Mouse (Mus musculus) gastrocnemius, adult 8-10 months (tissue): Measurements from ENCODE around the gene Elovl5. TPM values are rescaled to one million over a fixed set of nuclear protein-coding genes. Genes with fewer than 3 reads are reported as not detected.
A peak's percentile ranks its signal among the peaks of the same experiment; 100 is the strongest.

ENCODE experiments used
- DNase-seq, 2 experiments: peaks; one replicate each; pipeline ENCODE4 v3.0.0; 2022; ENCODE audit warnings: low spot score in 2 of 2
- total RNA-seq, 4 experiments: library from RNA; stranded (reverse); gene quantifications; 2 replicates each; pipeline ENCODE4 v1.2.4; 2022

Gene Elovl5
- total RNA-seq, 4 experiments from 2014 or later, result 5.3 to 6.6 (median 5.7) TPM

- no peak for DNase-seq
Observed at GRCm38 (mm10) chr9:77927431-77927830, 10.3 kb downstream of the Elovl5 start.

GRCm38 (mm10) chr9:77928769-77929168 is 11.6 kb downstream of the Elovl5 start:
- no peak for DNase-seq

GRCm38 (mm10) chr9:77929296-77929695 is 12.1 kb downstream of the Elovl5 start:
- no peak for DNase-seq

DNA sequence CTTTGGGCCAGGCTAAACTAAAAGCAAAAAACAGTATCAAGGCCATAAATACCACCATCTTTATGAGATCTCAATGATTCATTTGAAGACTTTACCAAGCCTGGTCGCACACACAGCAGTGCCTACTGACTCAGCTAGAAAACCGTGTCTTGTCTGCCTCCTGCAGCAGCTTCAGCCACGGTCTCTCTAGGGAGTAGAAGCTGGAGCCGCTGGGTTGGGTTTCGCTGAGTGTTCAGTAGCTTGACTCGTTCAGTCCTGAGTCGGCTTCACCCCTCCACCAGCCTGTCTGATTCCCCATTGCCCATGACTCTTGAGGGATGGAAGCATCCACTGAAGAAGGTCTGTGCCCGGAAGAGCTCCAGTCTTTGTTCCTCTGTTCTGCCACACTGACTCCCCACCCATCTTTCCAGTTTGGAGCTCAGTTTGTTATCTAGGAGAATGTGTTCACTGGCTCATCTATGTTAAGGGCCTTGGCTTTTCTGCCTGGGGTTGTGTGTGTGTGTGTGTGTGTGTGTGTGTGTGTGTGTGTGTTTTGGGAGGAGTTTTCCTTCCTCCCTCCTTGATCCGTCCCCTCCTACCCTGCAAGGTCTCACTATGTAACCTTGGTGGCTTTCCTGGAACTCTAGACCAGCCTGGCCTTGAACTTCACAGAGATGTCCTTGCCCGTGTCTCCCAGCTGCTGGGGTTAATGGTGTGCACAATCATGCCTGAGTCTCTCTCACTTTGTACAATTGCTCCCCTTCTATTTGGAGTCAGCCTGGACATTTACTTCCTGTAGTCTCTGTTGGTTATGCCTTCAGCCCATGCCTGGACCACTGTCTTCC is 13.1 kb downstream of the Elovl5 start:
- no peak for DNase-seq

DNA sequence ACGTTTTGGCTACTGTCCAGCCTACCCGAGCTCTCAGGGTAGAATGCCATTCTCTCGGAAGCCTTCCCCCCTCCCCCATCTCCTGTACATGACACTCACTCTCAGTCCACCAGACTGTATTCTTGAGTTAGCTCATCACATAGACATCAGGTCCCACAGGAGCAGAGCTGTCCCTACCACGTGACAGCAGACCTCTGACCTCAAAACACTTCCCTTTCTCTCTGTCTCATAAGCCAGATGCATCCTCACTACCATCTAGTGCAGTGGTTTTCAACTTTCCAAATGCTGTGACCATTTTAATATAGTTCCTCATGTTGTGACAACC is 13.7 kb downstream of the Elovl5 start:
- no peak for DNase-seq

DNA sequence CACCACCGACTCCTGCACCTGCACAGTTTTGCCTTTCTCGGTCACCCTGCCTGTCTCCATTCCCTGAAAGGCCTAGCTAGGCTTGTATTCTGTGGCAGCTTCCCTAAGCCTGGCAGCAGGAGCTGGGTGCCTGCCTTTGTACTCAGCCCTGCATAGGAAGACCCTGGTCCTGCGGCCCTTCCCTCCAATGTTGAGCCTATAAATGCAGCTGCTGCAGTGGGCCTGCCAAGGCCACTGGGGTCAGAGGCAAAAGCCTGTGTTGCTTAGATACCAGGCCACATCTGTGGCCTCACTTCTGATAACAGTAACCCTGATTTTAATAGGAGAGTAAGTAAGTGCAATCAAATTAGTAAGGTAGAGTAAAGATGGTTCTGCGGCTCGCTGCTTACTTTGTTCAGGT is 14.6 kb downstream of the Elovl5 start:
- no peak for DNase-seq

- no peak for DNase-seq
Observed at GRCm38 (mm10) chr9:77935818-77936611, 18.9 kb downstream of the Elovl5 start.

DNA sequence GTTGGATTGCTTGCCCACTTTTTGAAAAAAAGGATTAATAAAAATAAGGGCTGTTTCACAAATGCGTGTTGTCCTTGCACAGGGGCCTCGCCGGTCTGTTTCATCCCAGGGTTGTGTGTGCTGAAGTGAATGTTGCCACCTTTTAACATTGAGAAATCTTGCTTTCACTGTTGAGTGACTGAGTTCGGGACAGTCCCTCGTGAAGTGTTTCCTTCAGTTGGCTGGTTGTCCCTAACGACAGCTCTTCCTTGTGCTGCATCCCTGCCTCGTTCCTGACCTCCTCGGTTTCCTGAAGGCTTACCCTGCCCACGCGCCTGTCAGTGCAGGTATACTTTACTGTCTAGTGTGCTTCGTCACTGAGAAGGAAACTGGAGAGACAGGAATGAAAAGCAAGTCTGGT is 20.7 kb downstream of the Elovl5 start:
- no peak for DNase-seq

DNA sequence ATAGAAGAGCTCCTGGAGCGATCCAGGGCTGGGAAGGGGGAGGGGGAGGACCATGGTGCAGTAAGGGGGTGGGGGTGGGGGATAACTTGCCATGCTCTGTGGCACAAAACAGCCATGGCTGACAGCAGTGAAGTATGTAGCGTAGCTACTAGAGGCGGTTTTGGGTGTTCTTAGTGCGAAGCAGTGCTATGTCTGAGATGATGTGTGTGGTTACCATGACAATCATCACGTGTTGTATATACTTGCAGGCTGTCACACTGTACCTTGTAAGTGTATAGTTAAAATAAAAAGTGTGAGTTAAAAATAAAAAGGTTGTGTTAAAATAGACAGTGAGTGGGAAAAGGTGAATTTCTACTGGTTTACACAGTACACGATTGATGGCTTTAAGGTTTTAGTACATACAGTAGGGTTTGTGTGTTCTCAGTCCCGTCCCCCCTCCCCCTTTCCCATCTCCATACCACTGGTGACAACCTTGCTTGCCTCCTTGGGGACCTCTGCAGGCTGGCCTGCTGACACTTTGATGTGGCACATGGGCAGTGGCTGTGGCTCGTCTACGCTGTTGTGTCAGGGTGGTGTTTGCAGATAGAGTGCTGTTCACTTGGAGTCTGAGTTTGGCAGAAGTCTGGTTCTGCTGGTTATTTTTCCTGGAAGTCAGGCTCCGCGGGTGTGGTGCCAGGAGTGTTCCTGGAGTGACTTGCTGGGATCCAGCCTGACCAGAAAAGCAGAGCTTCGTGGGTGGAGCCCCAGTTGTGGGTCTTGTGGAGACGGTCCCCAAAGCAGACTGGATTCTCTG is 21.8 kb downstream of the Elovl5 start:
- DNase-seq, result peak in 1 of 2 experiments; percentile 19

GRCm38 (mm10) chr9:77939554-77939920 is 22.4 kb downstream of the Elovl5 start:
- no peak for DNase-seq

DNA sequence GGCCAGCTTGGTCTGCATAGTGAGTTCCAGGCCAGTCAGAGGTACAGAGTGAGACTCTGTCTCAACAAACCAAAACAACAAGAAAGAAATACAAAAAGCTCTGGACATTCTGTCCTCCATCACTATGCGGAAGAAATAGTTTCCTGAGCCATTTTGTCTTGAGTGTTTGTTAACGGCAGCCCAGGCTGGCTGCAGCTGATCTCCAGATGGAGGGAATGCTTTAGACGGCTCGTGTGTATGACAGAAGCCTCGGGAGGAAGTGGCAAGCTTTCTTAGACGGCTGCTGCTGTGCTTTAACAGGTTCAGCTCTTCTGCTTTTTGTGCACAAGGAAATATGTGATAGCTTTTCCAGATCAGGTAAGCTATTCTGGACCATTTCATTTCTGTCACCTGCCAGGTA is 23.9 kb downstream of the Elovl5 start:
- no peak for DNase-seq

DNA sequence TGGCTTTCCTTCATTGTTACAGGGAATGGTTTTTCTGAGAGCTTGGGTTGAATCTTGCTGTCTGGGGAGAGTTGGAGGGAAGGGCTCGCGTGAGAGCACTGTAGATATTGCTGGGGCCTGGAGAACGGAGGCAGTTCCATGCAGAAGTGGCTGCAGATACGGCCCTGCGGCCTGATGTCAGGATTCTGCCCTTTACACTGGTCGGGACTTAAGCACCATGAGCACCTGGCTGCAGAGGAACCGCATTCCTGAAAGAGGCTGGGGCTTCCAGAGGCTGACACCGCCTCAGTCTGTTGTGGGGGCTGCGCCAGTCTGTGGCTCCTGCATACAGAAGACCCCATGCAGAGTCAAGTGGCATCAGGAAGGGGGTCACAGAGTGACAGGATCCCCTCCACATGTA is 24.7 kb downstream of the Elovl5 start:
- DNase-seq, result no peak

GRCm38 (mm10) chr9:77942411-77942810 is 25.2 kb downstream of the Elovl5 start:
- DNase-seq, result no peak

DNA sequence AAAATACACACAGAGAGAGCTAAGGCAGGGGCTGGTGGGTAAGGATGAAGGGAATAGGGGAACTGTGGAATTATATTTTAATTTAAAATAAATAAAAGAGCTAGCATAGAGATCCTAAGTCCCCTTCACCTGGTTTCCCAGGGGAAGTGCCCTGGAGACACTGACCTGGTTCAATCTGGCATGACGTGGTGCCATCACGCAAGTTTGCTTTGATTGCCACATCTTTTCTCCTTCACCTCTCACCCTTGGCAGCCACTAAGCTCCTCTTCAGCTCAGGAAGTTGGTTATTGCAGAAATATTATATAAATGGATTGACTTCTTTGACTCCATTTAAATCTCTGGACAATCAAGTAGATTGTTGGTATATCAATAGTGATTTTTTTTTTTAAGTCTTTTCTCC is 26.2 kb downstream of the Elovl5 start:
- DNase-seq, result no peak

DNA sequence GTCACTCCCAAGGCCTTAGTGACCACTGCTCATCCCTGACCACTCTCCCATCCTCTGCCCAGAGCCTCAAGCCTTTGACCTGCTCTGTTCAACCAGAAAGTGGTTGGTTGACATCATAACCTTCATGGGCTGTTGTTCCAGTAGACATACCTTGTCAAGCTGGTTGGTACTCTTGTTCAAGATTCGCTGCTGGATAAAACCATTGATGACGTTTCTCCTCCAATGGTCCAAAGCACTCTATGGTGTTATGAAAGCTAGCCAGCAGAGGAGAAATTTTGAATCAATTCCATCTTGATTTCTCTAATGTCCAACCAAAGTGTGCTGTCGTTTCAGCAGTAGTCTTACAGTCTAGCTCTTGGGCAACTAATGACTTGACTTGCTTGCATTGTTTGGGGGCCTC is 27.0 kb downstream of the Elovl5 start:
- DNase-seq, result no peak

- DNase-seq, result no peak
Observed at GRCm38 (mm10) chr9:77945792-77946666, 28.9 kb downstream of the Elovl5 start.

DNA sequence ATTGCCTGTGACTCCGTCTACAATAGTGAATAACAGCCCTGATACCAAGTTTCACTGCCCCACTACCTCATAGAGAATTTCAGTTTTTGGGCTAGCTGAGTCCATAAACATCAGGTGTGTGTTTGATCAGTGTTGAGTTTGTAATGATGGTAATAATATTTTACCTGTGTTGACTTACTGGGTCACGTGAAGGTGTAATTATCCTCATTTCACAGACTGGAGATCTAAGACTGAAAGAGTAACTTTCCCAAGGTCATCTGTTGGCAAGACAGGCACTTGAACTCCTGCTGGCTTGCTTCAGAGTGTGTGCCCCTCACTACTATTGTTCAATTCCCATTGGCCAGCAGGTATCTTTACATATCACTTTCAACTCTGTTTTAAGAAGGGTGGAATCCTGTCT is 31.1 kb downstream of the Elovl5 start:
- DNase-seq, result no peak

- no peak for DNase-seq
Observed at GRCm38 (mm10) chr9:77949753-77950268, 32.6 kb downstream of the Elovl5 start.

DNA sequence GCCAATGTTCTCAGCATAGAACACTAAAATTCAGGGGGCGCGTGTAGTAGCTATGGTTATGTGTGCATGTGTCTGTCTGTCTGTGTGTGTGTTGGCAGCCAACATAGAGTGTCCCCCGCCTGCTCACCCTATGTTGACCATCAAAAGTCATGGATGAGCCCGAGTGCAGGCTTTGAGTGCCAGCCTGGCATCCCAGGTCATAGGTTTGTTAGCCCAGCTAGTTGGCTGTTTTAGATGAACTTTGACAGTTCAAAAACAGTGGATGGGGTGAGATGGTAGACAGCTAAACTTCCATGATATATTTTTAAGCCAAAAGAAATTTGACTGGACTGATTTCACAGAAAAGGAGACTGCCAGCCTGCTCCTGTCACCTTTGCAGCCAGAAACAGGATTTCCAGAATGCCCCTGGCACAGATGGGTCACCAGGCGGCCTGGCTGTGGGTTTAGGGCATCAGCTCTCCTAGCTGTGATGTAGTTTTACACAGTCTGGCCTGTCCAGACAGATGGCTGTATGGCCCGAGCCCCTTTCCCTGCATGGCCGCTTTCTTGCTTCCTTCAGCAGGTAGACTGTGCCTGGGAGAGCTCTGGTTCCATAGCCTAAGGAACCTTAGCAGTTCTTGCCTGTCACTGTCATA is 33.8 kb downstream of the Elovl5 start:
- DNase-seq, result no peak

DNA sequence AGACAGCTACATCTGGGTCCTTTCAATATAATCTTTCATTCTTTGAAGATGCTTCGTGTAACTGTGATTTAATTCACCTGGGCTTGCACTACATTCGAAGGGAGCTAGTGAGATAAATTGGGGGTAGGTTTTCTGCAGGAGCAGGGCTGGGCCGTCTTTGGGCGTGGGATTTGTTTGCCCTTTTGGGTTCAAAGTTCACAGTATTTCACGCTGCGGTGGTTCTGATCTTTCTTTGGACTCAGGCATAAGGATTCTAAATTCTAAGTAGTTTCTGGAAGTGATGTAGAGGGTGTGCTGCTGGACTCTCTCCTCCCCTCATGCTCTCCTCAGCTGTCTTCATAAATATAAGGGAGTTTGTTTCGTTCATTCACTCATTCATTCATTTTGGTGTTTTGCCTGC is 34.8 kb downstream of the Elovl5 start:
- DNase-seq, result no peak
